Mouse (Mus musculus) heart, postnatal 14 days (tissue): ENCODE data around the gene Klhl2. TPM values are rescaled to one million over a fixed set of nuclear protein-coding genes. Genes with fewer than 3 reads are reported as not detected.

Experiments
- DNase-seq, 2 experiments: peaks; one replicate each; pipeline ENCODE4 v3.0.0; 2021 to 2022
- intact Hi-C: fragments of 180-260 bp; cut with DNase I; formaldehyde crosslinking; loops from one replicate; pipeline ENCODE4 v1.15.1; 2025
- total RNA-seq, 2 experiments: library from RNA; stranded (reverse); gene quantifications; 2 replicates each; pipeline ENCODE4 v1.2.3; 2021

The Klhl2 gene
- total RNA-seq, 2 experiments from 2014 or later, result 13.5 to 14.0 TPM

DNA sequence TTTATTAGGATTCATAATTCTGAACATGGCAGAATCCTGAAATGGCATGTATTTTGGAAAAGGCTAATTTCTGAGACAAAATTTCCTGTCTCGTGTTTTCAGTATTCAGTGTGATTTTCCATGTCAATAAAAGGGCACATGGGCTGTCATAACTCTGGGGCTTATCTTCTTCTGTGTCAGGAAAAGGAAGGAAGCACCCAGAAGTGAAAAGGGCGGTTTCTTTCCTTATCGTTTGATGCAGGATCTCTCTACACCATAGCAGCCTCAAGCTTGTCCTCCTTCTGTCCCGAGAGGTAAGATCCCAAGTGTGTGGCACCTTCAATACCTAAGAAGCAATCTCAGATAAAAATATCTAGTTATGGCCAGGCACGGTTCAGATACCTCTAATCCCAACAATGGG, 65.6 kb downstream of the Klhl2 start:
- intact Hi-C loops, result loop anchor here (5.0 kb wide), 1 partner anchor 43 kb away; no protein-coding TSS in a partner anchor
- DNase-seq, result no peak

DNA sequence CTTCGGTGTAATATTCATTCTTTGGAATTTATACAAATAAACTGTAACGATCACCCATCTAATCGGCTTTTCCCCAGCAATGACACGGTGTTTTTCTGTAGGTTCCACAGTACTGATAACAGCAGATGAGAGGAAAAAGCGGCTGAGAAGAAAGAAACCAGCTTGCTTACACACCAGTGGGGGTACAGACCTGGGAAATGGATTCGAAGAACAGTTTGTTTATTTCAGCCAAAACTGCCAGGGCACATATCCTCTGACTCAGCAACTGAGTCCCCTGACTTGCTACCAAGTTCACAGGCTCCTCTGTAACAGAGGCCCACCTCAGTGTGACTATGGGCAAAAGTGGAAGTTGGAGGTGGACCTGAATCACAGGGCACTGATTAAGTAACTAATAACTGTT, 67.9 kb downstream of the Klhl2 start:
- intact Hi-C loops, result loop anchor here (5.0 kb wide), 1 partner anchor 45 kb away; no protein-coding TSS in a partner anchor
- DNase-seq, result no peak

DNA sequence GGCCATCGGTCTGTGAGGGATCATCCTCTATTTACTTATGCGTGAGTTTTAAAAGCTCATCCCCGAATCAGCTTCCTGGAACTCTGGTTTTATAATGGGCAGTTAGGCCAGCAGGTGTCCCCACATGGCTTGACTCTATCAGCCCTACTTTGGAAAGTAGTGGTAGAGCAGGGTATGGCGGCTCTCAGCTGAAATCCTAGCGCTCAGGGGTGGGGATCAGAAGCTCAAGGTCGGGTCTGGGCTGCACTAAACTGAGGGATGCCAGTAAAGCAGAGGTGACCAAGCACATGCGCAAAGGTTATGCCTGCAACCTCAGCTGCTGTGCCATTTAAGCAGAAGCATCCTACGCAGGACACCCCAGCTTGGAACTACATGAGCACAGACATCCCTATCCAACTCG, 71.9 kb downstream of the Klhl2 start:
- intact Hi-C loops, result loop anchor here (2.0 kb wide), 1 partner anchor 163 kb away; no protein-coding TSS in a partner anchor
- no peak for DNase-seq

DNA sequence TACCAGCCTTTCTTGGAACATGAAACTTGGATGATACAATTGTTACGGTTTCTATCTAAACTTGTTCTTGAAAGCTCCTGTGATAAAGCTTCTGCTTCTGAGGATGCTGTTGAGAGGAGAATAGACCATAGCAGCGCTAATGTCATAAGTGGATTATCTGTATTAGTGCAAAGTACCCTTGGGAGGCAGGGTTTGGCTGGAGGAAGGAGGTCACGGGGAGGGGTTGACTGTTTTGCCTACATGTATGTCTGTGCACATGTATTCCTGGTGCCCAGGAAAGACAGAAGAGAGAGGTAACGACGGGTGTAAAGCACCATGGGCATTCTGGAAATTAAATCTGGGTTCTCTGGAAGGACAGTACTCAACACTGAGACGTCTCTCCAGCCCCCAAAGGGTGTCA, 75.7 kb downstream of the Klhl2 start:
- intact Hi-C loops, result no loop called here
- no peak for DNase-seq

DNA sequence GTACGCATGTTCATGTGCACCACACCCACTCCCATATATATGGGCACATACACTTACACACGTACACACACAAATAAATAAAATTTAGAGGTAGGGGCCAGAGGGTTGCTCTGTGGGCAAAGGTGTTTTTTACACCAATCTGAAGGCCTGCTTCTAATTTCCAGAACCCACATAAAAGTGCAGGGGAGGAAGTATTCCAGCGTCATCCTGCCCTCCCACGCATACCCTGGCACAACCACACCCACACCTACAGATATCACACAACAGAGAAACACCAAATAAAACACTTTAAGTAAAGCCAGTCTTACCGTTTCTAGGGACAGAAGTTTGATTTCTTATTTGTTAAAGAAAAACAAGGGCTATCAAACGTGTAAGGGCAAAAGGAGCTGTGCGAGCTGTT, 79.0 kb downstream of the Klhl2 start:
- intact Hi-C loops, result no loop called here

DNA sequence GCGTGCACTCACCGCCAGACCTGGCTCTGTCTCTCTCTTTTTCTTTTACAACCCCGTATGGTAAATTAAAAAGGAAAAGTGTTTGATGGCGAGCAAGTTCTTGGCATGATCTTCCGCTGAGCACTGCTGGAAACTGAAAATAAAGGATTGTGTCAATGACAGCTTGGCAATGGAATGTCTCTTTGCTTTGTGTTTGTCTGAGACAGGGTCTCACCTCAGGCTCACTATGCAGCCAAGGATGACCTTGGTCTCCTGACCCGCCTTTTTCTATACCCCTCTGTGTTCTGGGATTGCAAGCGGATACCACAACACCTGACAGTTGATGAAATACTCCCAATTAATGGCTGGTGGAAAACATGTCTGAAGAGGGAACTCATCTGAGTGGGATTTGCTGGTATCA, 80.2 kb downstream of the Klhl2 start:
- DNase-seq, result no peak
- intact Hi-C loops, result no loop called here

More for the DNA sequence above, 79.0 kb downstream of the Klhl2 start:
- DNase-seq, result no peak

DNA sequence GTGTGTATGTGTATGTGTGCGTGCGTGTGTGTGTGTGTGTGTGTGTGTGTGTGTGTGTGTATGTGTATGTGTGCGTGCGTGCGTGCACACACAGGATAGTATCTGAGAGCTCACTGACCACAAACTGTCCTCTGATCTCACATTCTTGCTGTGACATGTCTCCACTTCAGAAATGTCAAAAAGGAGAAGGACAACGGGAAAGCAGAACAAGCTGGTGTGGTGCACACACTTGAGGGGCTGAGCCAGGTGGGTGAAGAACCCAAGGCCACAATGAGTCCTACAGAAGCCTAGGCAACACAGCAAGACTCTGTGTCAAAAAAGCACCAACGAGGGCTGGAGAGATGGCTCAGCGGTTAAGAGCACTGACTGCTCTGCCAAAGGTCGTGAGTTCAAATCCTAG, 81.2 kb downstream of the Klhl2 start:
- intact Hi-C loops, result no loop called here
- DNase-seq, result no peak

DNA sequence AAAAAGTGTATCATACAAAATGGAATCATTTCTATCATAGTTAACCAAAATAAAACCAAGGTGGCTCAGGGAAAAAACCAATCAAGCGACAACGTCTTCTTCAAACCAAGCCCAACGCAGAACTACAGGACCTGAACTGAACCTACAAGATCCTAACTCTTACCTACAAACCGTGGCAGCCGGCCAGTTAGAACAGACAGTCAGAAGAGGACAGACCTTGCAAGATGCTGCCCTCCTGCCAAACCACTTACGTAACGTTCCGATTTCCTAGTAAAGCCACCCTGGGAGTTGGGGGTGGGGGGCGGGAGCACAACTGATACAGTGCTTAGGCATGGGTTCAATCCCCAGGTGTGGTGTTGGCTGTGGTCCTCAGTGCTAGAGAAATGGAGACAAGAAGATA, 82.8 kb downstream of the Klhl2 start:
- intact Hi-C loops, result no loop called here
- DNase-seq, result no peak

DNA sequence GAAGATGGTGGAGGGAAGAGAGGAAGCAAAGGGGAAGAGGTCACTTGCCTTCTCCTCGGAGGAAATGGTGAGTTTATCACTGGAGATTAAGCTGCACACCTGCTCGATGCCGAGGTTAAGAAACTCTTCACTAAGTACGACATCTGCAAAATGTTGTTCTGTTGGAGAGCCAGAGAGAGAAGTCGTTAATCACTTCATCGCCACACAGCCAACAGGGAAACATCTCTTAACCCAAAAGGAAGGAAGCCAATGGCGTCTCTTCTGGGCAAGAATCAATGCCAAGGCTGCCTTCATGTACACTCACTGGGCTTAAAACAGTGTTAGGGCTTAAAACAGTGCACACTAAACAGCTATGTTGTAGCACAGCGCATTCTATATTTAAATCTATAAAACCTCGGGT, 85.7 kb downstream of the Klhl2 start:
- intact Hi-C loops, result no loop called here
- no peak for DNase-seq

DNA sequence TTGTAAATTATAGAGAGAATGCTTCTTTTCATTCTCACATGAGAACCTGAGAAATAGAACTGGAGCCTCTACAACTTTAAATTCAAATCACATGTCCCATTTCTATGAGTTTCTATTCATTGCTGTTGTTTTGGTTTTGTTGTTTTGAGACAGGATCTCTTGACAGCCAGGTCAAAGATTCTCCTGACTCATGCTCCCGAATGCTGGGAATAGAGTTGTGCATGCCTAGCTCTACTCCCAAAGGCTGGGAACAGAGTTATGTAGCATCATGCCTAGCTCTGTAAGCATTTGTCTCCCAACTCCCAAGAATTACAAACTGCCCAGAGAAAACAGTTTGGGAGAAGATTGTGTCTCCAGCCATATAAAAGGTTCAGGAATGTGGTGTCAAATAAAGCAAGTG, 87.1 kb downstream of the Klhl2 start:
- no peak for DNase-seq
- intact Hi-C loops, result no loop called here

DNA sequence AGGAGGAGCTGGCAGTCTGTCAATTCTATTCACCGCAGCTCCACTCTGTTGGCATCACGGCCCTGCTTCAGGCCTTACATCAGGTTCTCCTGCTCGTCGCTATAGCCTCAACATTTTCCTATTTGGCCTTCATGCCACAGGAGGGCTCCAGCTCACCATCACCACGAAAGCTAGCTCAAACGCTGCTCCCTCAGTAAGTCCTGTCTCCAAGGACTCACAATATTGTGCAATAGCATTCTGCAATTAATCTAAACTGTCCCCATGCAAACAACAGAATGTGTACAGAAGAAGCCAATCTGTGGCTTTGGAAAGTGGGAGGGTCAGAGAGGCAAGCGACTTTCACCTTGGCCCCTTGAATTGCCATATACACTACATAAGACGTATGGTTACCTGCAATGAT, 88.4 kb downstream of the Klhl2 start:
- intact Hi-C loops, result no loop called here
- peak in 1 of 2 experiments; percentile 6 for DNase-seq

DNA sequence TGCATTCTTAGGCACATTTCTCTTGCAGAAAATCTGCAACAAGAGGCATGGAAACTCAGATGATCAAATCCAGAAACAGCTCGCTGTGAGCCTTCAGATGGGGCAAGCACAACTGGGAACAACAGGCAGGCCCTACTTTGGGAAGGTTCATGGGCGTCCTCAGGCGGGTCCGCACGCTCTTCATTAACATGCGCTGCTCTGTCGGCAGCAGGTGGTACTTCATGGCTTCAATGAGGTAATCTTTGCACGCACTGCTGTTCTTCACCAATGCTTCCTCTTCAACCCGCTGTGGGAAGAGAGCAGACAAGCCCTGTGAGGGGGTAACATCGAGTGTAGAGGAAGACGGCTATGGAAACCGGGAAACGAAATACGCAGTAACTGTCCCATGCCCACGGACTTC, 91.9 kb downstream of the Klhl2 start:
- no peak for DNase-seq
- intact Hi-C loops, result no loop called here

DNA sequence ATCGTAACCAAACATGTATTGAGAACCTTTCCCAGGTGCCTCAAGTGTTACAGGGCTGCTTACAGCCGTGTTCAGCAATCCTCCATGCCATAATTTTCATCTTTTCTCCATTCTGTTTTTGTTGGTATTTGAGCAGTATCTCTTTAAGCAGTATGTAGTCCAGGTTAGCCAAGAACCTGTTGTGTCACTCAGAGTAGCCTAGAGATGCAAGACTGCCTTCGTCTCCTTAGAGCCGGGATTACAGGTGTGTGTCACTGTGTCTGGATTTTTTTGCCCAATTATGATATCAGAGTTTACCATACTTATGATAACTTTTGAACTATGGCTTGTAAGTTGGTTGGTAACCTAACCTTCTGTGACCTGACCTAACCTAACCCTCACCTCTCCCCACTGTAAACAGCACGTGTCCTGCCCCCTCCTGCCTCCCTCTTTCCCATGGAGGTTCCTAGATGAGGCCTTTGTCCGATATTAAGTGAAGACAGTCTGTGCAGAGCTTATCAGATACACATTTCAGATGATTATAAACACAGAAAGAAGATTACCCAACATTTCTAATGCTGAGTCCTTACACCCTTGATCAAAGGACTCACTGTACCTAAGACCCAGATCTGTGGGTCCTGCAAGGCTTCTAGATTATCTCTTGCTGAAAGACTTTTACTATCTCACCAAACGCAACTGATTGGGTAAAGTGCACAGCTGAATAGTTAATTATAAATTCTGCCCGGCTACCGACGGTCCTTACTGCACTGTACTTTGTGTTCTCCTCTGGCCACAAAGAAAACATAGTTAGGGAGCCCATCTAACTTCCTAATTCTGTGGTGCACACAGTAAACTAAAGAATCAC, 103.4 kb downstream of the Klhl2 start:
- DNase-seq, result no peak
- intact Hi-C loops, result no loop called here

DNA sequence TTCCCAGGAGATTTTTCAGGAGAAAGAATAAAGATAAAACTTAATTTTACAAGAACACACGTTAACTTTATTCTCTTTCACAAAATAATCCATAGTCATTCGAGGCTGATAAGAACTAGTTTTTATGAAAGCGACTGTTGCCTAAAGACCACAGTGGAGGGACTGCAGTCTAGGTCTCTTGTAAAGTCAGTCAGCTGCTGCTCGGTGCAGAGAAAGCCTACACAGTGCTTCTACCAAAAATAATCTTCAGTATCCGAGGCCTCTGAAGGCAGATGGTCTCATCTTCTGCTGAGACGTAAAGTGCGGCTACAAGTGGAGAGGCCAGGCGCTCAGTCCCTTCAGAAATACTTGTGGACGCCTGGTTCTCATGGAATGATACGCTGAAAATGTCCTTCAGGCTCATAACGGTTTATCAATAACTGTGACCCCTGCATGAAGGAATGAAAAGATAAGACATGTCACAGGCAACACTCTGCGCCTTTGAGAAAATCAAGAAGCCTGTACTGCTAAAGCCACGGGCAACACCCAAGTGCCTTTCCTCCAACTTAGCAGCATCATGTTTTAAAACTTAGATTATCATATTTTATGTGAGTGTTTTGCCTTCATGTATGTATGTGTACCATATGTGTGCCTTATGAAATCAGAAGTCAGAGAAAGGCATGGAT, 109.1 kb downstream of the Klhl2 start:
- intact Hi-C loops, result no loop called here
- no peak for DNase-seq

DNA sequence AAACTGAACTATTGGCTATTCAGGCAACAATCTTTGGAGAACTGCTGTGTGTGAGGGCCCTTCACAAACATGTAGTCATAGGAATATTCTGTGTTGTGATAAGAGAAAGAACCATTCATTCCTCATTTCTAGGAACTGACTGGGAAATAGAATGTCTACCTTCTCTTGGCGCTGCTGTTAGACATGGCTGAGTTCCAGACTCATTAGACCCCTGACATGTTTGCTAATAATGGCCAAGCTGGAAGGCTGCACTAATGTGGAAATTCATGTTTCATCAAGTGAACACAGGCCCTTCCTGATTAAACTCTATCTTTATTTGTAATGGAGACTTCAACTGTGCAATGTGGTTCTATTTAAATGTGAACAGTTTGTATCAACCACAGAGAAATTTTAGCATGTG, 110.9 kb downstream of the Klhl2 start:
- intact Hi-C loops, result loop anchor here (2.0 kb wide), 1 partner anchor 112 kb away; the partner anchor contains the start of gene Klhl2
- no peak for DNase-seq

DNA sequence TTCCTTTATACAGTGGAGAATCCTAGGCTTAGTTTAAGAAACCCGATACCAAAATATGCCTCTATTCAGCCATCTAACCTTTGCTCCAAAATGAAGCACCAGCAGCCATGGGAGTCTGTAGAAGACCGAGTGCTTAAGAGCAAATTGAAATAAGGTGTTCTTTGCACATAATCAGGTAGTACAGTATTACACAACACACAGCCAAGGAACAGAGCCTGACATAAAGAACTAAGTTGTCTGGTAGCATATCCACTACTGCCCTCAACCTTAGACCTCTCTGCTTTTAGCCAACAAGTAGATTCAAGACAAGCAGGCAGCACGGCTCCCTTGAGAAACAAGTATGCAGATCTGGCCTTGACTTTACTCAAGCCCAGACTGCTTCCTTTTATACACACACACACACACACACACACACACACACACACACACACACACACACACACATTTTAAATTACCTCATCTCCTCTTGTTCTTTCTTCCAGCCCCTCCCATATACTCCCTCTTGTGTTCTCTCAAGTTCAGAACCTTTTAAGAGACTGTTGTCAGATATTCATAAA, 113.0 kb downstream of the Klhl2 start:
- intact Hi-C loops, result no loop called here
- no peak for DNase-seq

DNA sequence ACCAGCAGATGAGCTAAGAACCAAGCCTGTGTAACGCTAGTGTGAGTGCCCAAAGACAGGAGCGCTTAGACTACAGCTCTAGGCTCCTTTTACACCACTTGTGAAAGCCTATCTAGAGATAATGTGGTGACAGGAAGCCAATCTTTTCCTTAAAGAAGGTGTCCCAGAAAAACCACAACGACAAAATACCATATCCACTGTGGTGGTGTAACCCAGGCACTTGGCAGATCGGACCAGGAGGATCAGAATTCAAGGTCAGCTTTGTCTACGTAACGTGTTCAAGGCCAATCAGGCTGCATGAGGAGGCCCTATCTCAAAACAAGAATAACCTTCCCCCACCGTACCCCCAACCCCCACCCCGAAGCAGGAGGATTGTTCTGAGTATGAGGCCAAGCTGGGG, 114.7 kb downstream of the Klhl2 start:
- intact Hi-C loops, result no loop called here

DNA sequence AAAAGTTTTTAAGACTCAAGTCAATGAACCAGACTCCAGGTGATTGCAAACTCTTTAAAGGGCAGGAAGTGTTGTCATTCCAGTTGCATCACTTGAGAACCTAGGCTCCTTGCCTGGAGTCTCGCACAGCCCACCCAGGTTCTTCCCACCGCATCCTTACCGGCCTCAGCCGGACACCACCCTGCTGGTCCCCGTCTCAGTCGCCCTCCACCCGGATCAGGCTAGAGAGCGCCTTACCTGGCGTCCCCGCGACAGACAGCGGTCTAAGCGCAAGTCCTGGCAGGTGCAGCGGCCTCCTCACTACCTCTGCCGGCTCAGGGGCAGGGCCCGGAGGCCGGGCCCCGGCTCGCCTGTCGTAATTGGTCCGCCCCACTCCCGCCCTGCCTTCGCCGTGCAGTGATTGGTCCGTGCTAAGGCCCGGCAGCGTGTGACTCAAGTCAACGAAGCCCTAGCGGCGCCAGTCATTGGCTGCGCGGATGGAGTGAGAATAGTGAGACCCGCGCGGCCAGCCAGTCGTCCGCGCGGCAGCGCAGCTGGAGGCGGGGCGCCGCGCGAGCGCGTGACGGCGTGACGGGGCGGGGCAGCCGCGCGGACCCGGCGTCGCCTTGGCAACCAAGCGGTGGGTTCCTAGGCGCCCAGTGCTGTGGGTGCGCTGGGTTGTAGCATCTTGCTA, 116.4 kb downstream of the Klhl2 start, which contains the start of gene Msmo1:
TSS of gene Msmo1 (minus strand) at position 522 of the 673 bp plus-strand sequence.
- peak; percentile 95 for DNase-seq
- intact Hi-C loops, result no loop called here

More for the DNA sequence above, 114.7 kb downstream of the Klhl2 start:
- no peak for DNase-seq

DNA sequence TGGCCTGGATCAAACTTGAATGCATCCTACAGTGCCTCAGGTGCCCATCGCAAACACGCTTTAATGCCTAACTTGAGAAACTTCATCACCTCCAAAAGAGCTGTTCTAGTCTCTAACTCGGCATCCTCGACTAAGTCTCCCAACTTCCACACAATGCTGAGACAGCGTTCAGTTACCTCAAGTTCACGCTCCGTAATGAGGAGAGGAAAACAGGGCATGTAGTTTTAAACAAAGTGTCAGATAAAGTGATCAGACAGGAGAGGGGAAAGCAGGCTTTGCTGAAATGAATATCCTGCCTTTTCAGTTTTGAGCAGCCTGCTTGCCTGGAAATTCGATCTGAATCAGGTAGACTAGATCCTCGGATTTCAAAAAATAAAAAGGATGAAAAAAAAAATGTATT, 117.2 kb downstream of the Klhl2 start:
- DNase-seq, result no peak
- intact Hi-C loops, result no loop called here

DNA sequence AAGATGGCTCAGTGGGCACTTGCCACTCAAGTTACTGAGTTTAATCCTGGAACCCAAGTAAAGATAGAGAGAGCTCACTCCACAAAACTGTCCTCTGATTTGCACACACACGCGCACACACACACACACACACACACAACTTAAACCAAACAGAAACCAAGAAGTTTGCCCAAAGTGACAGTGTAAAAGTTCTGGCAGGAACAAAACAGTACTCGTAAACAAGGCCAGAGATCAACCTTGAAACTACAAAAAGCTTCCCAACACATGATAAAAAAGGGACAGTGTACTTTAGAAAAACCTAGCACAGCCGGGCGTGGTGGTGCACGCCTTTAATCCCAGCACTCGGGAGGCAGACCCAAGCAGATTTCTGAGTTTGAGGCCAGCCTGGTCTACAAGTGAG, 121.7 kb downstream of the Klhl2 start:
- DNase-seq, result no peak

DNA sequence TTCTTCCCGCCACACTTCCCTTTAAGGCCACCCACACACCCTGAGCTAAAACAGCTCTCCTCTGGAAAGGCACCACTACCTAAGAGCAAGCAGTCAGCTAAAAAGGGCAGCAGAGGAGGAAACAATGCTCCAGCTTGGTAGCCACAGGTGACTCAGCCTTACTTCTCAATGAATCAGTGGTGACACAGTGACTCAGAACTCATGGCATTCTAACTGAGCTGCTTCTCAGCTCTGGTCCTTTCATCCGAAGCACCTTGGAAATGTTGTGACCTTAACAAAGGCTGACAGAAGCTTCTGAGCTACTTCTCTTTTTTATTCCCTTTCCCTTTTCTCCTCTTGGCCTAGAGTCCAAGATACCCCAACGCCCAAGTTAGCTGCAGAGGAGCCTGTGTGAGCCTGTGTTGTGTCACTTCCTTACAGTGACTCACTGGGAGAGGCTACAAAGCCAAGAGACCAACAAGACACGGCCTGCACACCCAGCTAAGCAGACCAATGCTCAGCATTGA, 123.6 kb downstream of the Klhl2 start:
- no peak for DNase-seq
- intact Hi-C loops, result no loop called here

More for the DNA sequence above, 121.7 kb downstream of the Klhl2 start:
- intact Hi-C loops, result no loop called here
